Mouse (Mus musculus) hindbrain, embryonic 16.5 days (tissue): ENCODE measurements around the gene Gm6525. TPM values are rescaled to one million over a fixed set of nuclear protein-coding genes. Genes with fewer than 3 reads are reported as not detected.

Source experiments
- ATAC-seq: fragments of 200-750 bp; cut with Nextera tagmentation; 2 replicates; pipeline ENCODE4 v1.8.0; 2017; ENCODE audit warnings: moderate TSS enrichment, moderate library complexity
- H3K27ac ChIP-seq: fragments of 300-500 bp; sonication (generic); 2 replicates; pipeline ENCODE4 v1.5.1; 2014; ENCODE audit warnings: low read depth, mild to moderate bottlenecking, control low read depth, low read length, moderate library complexity
- H3K27me3 ChIP-seq: fragments of 300-500 bp; sonication (generic); replicated peaks from 2 replicates; pipeline ENCODE4 v1.6.1; 2014; ENCODE audit warnings: low read length; ENCODE audit not compliant: control insufficient read depth, insufficient read depth
- H3K36me3 ChIP-seq: fragments of 300-500 bp; sonication (generic); 2 replicates; pipeline ENCODE4 v1.6.1; 2014; ENCODE audit warnings: mild to moderate bottlenecking, low read length, moderate library complexity, mixed read lengths; ENCODE audit not compliant: control insufficient read depth, insufficient read depth
- H3K4me1 ChIP-seq: fragments of 300-500 bp; sonication (generic); 2 replicates; pipeline ENCODE4 v1.6.1; 2014; ENCODE audit warnings: low read depth, low read length; ENCODE audit not compliant: control insufficient read depth, insufficient read depth
- H3K4me2 ChIP-seq: fragments of 300-500 bp; sonication (generic); 2 replicates; pipeline ENCODE4 v1.6.1; 2014; ENCODE audit warnings: mild to moderate bottlenecking, low read length, control low read depth, moderate library complexity
- H3K4me3 ChIP-seq: fragments of 300-500 bp; sonication (generic); 2 replicates; pipeline ENCODE4 v1.5.1; 2014; ENCODE audit warnings: mild to moderate bottlenecking, low read length, control low read depth, moderate library complexity
- H3K9ac ChIP-seq: fragments of 300-500 bp; sonication (generic); 2 replicates; pipeline ENCODE4 v1.6.1; 2014; ENCODE audit warnings: low read depth, mild to moderate bottlenecking, control low read depth, low read length, moderate library complexity
- H3K9me3 ChIP-seq: fragments of 300-500 bp; sonication (generic); 2 replicates; pipeline ENCODE4 v1.6.1; 2014; ENCODE audit warnings: mild to moderate bottlenecking, low read length, moderate library complexity; ENCODE audit not compliant: control insufficient read depth
- WGBS: fragments of 180-500 bp; shearing (Covaris S2); extraction: QIAGEN DNeasy Blood & Tissue Kit; methylation state at CpG from one replicate; pipeline ENCODE4 v1.1.7; 2014; 5-methylcytosine and 5-hydroxymethylcytosine counted together
- polyA plus RNA-seq: library from polyadenylated mRNA; unstranded; fragments of >200 nt; fragmentation: Nextera tagmentation; extraction: Ambion mirVana; gene quantifications from 2 replicates; pipeline ENCODE4 v1.2.1, GENCODE M21; 2015

Gene Gm6525
- polyA plus RNA-seq, 1 experiment from 2014 or later, result 1.6 TPM

DNA sequence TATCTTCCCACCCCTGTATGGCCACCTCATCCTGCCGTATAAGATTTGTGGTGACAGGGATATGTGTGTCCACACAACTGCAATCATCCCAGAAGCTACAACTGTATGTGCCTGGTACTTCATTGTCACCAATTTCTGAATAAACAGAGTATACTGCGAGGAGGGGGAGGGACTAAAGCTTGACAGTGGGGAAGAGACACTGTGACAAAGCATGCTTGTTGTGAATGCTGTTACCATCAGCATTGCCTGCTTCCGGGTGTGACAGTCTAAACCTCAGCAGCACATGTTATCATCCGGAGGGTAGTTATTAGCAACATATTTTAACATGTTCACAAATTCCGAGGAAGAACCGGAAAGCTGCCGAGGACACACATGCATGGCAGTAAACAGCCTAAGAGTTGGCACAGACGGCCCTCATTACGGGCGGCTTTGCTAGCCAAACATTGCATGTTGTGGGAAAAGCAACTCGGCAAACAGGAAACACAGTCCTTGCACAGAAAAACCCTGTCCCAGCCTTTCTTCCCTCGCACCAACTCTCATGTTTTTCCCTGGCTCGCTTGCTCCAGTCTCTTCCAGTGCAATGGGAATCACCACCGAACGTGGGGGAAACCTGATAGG is 41.9 kb downstream of the Gm6525 start:
- Histone ChIP-seq H3K9me3 (no peaks in the 10 kb centered on the region), H3K4me3 (peak overlapping the region; percentile 27), H3K27me3 (no peaks in the 10 kb centered on the region), H3K4me1 (peaks cover 61% of the 10 kb centered on the region), H3K36me3 (no peaks in the 10 kb centered on the region), H3K4me2 (peak overlapping the region; percentile 63), H3K27ac (peak overlapping the region; percentile 53), H3K9ac (peak overlapping the region; percentile 33)
- ATAC-seq, result no peak; the same call in 1 of the 2 replicates
- WGBS, result 54% methylated on average over 15 of the region's 15 CpGs

DNA sequence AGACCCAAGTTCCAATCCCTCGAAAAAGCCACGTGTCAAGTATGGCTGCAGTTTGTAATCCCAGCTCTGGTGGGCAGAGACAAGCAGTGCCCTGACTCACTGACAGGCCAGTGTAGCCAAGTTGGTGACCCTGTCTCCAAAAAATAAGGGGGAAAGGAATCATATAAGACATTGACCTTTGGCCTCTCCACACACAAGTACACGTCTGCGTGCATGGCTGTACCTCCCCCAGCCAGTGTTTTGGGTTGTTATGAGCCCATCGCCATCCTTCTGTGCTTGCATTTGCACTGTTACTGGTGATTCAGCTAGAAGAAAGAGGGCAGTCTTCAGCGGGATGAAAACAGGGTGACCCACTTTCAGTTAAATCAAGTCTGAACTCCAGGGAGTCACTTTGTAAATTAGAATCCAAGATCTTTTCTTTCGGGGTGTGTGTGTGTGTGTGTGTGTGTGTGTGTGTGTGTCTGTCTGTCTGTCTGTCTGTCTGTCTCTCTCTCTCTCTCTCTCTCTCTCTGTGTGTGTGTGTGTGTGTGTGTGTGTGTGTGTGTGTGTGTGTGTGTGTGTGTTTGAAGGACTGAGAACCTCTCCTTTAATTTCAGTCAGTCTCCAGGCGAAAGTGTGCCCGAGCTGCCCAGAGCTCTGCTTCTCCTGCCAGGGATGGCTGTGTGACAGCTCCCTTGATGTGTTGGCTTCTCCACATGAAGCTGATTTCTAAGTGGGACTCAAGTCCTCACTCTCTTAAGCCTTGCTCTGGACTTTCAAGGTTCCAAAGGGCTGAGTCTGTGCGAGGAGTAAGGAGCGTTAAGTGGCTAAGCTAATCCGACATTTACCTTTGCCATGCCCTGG is 43.4 kb downstream of the Gm6525 start:
- no peaks in the 10 kb centered on the region for H3K9me3 ChIP-seq
- whole genome bisulfite sequencing, result 36% methylated on average over 12 of the region's 12 CpGs
- H3K4me1 ChIP-seq, result peaks cover 53% of the 10 kb centered on the region

DNA sequence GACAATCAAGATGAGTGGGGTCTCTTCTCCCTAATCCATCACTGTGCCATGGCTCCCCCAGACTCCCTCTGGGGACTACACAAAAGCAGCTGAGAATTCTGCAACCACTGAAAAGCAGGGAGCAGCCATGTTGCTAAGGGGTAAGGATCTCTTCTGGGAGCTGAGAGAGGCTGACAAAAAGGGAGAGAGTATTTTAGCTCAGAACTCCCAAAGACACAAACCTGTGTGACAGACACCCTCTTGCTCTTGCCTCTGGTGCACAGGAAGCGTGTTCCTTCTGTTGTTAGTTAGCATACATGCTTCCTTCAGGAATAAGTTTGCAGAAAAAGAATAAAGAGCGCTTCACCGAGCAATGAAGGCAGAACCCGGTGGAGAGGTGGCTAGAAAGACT is 44.1 kb downstream of the Gm6525 start:
- peak overlapping the region; percentile 39 for H3K9ac ChIP-seq
- WGBS, result 16% methylated on average over 4 of the region's 4 CpGs

More for the DNA sequence above, 43.4 kb downstream of the Gm6525 start:
- peak overlapping the region; percentile 67 for H3K27ac ChIP-seq
- H3K9ac ChIP-seq, result peak overlapping the region; percentile 39; the same call in 1 of the 2 replicates
- H3K27me3 ChIP-seq, result no peaks in the 10 kb centered on the region
- H3K4me3 ChIP-seq, result peak overlapping the region; percentile 55
- no peaks in the 10 kb centered on the region for H3K36me3 ChIP-seq
- H3K4me2 ChIP-seq, result peak overlapping the region; percentile 63
- ATAC-seq, result no peak

DNA sequence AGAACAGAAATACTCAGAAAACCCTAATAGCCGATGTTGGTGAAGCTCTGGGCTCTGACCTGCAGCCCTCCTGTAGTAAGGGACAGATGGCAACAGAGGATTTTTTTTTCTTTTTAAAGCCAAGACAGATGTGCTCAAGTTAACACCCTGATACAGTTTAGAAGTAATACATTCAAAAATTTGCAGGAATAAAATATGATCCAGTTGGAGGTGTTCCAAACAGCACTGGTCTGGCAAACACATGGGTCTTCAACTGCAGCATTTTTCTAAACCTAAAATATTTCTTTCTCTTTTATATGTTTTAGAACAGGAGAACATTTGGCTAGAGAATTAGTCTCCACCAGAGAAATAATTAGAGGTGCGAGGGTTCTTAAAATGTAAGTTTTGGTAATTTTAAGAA is 44.6 kb downstream of the Gm6525 start:
- no peak overlapping the region; the same call in 1 of the 2 replicates for H3K27ac ChIP-seq
- peak overlapping the region; percentile 55 for H3K4me3 ChIP-seq
- ATAC-seq, result no peak
- H3K27me3 ChIP-seq, result no peaks in the 10 kb centered on the region
- WGBS, result 41% methylated on average over 2 of the region's 2 CpGs
- peaks cover 53% of the 10 kb centered on the region for H3K4me1 ChIP-seq
- peak overlapping the region; percentile 39 for H3K9ac ChIP-seq
- peak overlapping the region; percentile 63 for H3K4me2 ChIP-seq
- H3K9me3 ChIP-seq, result no peaks in the 10 kb centered on the region
- H3K36me3 ChIP-seq, result no peaks in the 10 kb centered on the region

More for the DNA sequence above, 44.1 kb downstream of the Gm6525 start:
- Histone ChIP-seq H3K9me3 (no peaks in the 10 kb centered on the region), H3K36me3 (no peaks in the 10 kb centered on the region), H3K4me2 (peak overlapping the region; percentile 63), H3K4me1 (peaks cover 53% of the 10 kb centered on the region), H3K4me3 (peak overlapping the region; percentile 55), H3K27me3 (no peaks in the 10 kb centered on the region), H3K27ac (peak overlapping the region; percentile 67)
- ATAC-seq, result no peak

DNA sequence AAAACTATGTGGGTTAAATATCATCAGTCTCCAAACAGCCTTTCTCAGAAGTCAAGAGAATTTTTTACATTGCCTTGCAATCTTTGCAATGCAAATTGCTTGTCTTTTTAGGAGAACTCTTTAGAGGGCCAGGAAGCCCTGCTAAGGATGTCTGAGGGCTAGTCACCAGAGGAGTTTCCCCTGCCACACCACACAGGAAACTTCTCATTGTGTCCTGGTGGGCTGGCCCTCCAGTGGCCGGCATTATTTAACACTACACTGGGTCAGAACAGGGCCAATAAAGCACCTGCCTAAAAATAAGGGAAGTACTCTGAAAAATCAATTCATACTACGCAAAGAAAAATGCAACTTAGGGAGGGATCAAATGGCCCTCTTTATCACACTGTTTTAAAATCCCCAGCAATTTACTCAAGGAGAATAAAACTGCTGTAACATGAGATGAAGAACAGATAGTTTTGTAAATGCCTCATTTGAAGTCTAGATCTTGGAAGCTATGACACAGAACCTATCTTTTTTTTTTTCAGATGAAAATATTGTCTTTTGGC is 45.3 kb downstream of the Gm6525 start:
- Histone ChIP-seq H3K4me3 (peak overlapping the region; percentile 55), H3K27ac (peak overlapping the region; percentile 9)

DNA sequence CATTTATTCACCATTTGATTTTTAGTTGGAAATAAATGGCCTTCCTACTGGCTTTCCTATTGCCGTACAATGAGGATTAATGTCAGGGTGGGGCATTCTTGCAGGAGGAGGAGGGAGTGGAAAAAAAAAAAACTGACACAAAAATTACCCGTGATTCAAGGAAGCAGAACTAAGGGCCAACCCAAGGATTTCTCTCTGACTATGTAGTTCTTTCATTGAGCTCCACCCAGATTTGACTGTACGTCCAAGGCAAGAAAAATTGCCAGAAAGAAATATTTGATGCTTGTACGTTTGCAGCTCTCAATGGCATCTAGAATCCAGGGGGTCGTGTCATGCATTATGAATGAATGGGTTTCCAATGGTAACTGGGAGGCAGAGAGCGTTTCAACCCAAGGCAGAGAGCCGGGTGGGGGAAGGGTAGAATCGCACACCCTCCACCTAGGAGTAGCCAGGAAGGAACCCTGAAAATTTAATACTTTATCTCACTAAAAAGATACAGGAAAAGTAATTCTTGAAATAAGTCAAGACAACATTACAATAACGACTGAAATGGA is 45.9 kb downstream of the Gm6525 start:
- peak overlapping the region; percentile 55 for H3K4me3 ChIP-seq
- peak; percentile 59 for ATAC-seq
- H3K27ac ChIP-seq, result peak overlapping the region; percentile 88
- H3K9ac ChIP-seq, result peak overlapping the region; percentile 66
- H3K4me1 ChIP-seq, result peaks cover 44% of the 10 kb centered on the region
- H3K36me3 ChIP-seq, result no peaks in the 10 kb centered on the region
- WGBS, result 2% methylated on average over 9 of the region's 9 CpGs
- H3K4me2 ChIP-seq, result peak overlapping the region; percentile 63
- H3K9me3 ChIP-seq, result no peaks in the 10 kb centered on the region
- no peaks in the 10 kb centered on the region for H3K27me3 ChIP-seq

More for the DNA sequence above, 45.3 kb downstream of the Gm6525 start:
- Histone ChIP-seq H3K4me1 (peaks cover 49% of the 10 kb centered on the region), H3K36me3 (no peaks in the 10 kb centered on the region), H3K9ac (peak overlapping the region; percentile 46), H3K9me3 (no peaks in the 10 kb centered on the region), H3K27me3 (no peaks in the 10 kb centered on the region), H3K4me2 (peak overlapping the region; percentile 63)
- ATAC-seq, result no peak
- 9% methylated on average over 2 of the region's 2 CpGs for WGBS

DNA sequence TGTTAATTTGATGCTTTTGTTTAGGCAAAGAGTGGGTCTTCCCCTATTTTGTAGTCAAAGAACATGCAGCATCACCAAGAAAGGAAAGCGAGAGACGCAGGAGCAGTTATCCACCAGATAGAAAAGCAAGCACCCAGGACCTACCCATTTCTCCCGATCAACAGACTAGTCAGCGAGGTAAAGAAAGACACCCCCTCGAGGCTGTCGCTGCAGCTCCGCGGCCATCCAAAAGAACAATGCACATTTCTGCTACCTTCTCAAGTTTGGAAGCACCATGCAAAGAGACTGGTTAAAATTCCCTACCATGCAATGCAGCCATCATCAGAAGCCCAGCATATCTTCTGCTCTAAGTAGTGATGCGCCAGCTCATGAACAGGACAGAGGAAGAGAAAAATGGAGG is 46.4 kb downstream of the Gm6525 start:
- peak overlapping the region; percentile 66 for H3K9ac ChIP-seq
- H3K36me3 ChIP-seq, result no peaks in the 10 kb centered on the region
- H3K9me3 ChIP-seq, result no peaks in the 10 kb centered on the region
- peak; percentile 21 for ATAC-seq
- no peaks in the 10 kb centered on the region for H3K27me3 ChIP-seq
- WGBS, result 0% methylated on average over 9 of the region's 9 CpGs
- peaks cover 38% of the 10 kb centered on the region for H3K4me1 ChIP-seq
- peak overlapping the region; percentile 88 for H3K27ac ChIP-seq
- peak overlapping the region; percentile 63 for H3K4me2 ChIP-seq
- H3K4me3 ChIP-seq, result peak overlapping the region; percentile 55

DNA sequence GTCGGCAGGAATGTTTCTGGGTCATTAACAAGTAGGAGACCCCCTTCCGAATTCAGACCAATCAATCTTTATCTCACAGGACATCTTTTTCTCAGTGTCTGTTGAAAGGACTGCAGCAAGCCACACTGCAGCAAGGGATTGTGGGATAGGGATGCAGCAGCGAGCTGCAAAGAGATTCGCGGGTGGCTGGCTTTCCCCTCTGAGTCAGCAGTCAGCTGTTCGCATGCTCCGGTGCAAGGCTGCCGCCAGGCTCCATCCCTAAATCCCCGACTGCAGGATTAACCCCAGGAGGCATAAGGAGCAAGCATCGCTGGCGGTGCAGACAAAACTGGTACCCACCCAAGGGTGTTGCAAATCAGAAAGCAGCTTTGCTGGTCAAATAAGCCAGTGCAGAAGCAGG is 46.8 kb downstream of the Gm6525 start:
- 0% methylated on average over 11 of the region's 11 CpGs for WGBS
- H3K4me1 ChIP-seq, result peaks cover 34% of the 10 kb centered on the region
- no peaks in the 10 kb centered on the region for H3K27me3 ChIP-seq
- peak overlapping the region; percentile 55 for H3K4me3 ChIP-seq
- peak overlapping the region; percentile 88 for H3K27ac ChIP-seq
- peak overlapping the region; percentile 63 for H3K4me2 ChIP-seq
- H3K36me3 ChIP-seq, result no peaks in the 10 kb centered on the region
- H3K9ac ChIP-seq, result peak overlapping the region; percentile 66
- H3K9me3 ChIP-seq, result no peaks in the 10 kb centered on the region
- ATAC-seq, result peak; percentile 89
